Mouse (Mus musculus) erythroid progenitor cell, adult 5-6 weeks (primary cell): ENCODE data around the gene Aatk. TPM values are rescaled to one million over a fixed set of nuclear protein-coding genes. Genes with fewer than 3 reads are reported as not detected.

Experiments
- ATAC-seq: replicated peaks from 2 replicates; pipeline ENCODE4 v1.8.0; 2016; ENCODE audit warnings: moderate number of reproducible peaks, mild to moderate bottlenecking, moderate TSS enrichment, inconsistent platforms; ENCODE audit not compliant: poor library complexity, low FRiP score, severe bottlenecking
- total RNA-seq, 2 experiments: library from RNA; stranded (forward) in 1 of 2; stranded (reverse) in 1 of 2; fragments of 150-400 nt in 1 of 2; fragments of 186-747, 209-891 nt in 1 of 2; gene quantifications; 2 replicates each; pipeline versions ENCODE4 v1.2.3 to v1.2.4; 2015 to 2017; ENCODE audit warnings: low replicate concordance in 2 of 2

Gene Aatk
- total RNA-seq, 2 experiments from 2014 or later, result 0.53 to 0.84 TPM

DNA sequence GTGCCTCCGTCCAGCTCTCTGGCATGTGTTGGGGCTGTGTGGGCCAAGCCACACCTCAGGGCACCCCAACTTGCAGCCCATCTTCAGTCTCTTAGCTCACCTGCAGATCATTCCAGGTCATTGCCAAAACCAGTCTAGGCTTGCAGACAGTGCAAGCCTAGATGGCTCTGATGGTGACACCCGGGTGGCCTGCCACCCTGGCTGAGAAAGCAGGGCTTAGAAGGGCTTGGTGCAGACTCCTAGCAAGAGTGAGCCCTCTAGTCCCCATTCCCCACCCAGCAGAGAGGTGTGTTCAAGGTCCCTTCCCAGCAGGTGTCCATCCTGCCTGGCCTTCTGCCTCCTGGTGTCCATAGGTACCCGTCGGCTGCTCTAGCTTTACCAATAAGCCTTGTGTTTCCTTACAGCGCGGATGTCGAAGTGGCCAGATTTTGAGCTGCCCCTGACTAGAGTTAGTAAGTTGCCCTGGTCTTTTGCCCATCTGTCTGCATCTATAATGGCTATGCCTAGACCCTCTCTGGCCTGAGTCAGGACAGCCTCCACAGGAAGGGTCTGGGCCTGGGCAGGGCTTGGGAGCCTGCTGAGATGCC is 44.2 kb downstream of the Aatk start:
- ATAC-seq, result no peak

- ATAC-seq, result no peak
Observed at GRCm38 (mm10) chr11:120002041-120002440, 44.9 kb downstream of the Aatk start.

DNA sequence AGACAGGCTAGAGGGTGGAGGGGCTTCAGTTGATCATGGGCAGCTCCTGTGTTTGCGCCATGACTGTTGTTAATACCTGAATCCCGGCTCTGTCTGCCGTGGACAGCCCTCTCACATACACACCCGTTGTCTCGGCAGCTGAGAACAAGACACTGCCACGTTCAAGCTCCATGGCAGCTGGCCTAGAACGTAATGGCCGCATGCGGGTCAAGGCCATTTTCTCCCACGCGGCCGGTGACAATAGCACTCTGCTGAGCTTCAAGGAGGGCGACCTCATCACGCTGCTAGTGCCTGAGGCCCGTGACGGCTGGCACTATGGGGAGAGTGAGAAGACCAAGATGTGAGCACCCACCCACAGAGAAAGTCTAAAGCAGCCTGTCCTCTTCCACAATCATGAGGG is 49.6 kb downstream of the Aatk start:
- ATAC-seq, result no peak

DNA sequence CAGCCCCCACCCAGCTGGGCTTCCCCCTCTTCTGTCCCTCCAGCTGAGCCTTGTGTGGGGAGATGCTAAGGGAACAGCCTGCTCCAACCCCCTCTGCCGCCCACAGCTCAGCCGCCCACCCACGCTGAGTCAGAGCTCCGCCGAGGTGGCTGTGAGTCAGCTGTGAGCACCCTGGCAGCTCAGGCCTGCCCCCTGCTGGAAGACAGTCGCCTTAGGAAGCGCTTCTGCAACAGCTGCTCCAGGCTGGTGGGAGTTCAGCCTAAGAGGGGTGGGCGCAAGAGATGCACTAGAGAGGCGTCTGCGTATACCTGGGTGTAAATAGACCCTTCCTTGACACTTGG is 55.7 kb downstream of the Aatk start:
- peak; percentile 46 for ATAC-seq

DNA sequence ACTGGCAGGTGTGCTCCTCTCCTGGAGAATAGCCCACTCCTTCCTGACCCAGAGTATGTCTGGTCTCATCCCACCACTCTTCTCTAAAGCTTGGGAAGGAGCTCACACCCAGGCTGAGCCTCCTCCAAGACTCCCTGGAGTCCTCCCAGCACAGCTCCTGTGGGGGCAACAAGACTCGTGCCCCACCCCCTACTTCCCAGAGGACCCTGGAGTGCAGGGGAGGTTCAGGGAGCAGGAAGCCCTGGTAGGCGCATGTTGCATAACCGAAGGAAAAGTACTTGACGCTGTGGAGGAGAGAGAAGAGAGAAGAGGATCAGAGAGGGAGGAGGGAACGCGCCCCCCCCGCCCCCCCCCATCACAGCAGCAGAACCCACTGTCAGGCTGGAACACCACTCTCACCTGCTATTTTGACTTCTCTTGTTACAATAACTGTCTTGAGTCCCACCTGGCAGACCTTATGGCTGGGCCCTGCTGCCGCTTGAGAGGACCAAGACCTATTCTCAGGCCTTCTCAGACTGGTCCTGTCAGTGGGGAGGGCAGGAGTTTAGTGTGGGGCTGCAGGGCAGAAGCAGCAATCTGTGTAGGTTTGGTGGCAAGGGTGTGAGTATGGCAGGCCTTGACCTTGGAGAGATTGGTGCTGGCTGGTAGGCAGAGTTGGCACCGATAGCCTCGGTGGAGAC is 56.2 kb downstream of the Aatk start:
- ATAC-seq, result no peak; the same call in 1 of the 2 replicates

DNA sequence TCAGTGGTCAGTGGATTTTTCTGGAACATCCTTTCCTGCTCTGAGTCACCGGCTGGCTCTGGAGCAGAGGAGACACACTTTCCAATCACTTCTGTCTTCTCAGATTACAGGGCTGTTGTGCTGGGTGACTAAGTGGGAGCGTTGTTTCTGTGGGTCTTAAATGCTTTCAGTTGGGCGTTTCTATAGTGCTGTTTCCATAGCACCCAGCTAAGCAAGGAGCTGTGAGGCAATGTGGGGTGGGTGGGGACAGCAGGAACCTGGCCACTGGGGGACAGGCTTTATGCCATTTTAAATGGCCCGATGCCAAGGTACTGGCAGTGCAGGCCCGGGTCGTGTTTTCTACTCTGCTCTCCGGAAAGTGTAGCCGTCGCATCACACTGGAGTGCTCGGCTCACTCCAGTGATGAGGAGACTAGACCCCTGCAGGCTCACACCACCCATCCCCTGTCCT is 57.8 kb downstream of the Aatk start:
- no peak for ATAC-seq

- ATAC-seq, result no peak
Observed at GRCm38 (mm10) chr11:119988391-119988790, 58.6 kb downstream of the Aatk start.

DNA sequence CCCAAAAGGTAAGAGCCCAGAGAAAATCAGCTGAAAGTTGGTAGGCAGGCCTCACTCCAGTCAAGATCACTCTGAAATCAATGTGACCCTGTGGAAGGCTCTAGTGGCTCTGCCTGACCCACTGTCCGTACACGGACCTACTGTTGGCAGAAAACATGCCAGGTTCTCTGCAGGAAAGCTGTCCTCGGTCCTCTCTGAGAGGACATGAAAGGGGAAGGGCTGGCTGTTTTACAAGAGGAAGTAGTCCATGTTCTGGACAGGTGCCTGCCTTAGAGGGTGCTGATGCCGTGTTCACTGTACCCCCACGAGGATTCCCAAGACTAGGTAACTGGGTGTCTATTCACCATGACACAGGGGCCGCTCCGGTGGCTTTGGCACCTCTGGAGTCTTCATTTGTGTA is 59.1 kb downstream of the Aatk start:
- no peak for ATAC-seq

- ATAC-seq, result no peak
Observed at GRCm38 (mm10) chr11:119986751-119987425, 60.1 kb downstream of the Aatk start.

GRCm38 (mm10) chr11:119983151-119983550 is 63.8 kb downstream of the Aatk start:
- no peak for ATAC-seq

- no peak for ATAC-seq
Observed at GRCm38 (mm10) chr11:119982236-119982635, 64.7 kb downstream of the Aatk start.

DNA sequence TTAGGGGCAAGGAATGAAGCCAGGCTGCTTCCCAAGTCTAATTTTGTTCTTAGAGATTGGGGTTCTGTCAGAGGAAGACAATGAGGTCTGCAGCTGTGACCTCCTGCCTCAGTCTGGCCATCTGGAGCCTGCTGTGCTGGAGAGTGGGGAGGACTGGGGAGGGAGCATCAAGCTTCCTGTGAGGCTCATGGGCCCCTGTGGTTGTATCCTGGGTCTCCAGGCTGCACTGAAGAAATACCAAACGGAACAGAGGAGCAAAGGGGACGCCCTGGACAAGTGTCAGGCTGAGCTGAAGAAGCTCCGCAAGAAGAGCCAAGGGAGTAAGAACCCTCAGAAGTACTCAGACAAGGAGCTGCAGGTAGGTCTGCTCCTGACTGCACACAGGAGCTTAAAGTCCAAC is 65.2 kb downstream of the Aatk start:
- no peak for ATAC-seq

DNA sequence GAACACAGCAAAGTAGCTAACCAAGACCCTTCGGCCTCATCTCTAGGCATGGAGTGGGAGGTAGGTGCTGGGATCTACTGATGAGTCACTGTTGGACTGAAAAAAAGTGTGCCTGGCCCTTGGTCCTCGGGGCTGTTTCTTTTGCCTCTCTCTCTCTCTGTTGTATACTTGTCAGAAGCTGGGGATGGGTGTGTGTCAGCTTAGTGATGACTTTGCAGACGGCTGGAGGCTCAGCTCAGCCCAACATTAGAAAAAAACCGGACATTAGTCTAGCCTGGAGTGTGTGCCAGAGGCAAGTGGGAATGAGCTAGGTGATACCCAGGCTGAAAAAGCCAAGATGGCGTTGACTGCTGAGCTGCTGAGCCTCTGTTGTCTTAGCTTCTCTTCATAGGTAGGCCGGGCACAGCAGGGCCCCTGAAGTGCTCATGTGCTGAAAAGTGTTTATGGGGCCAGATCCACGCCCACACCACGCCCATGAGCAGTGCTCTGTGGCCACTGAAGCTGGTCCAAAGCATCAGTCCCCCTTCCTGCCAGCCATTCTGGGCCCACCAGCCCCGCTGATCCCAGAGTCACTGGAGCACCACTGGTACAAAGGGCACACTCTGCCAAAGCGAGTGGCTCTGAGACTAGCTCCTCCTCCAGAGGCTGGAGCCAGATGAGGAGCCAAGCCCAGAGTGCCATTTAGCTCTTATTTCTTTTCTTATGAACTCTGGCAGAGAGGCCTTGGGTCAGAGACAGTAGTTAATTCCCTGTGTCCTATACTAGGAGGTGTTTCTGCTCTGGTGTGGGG is 67.2 kb downstream of the Aatk start:
- no peak for ATAC-seq

- ATAC-seq, result no peak
Observed at GRCm38 (mm10) chr11:119978701-119979100, 68.3 kb downstream of the Aatk start.

- ATAC-seq, result no peak
Observed at GRCm38 (mm10) chr11:119975739-119976501, 71.0 kb downstream of the Aatk start.

GRCm38 (mm10) chr11:119973789-119974188 is 73.2 kb downstream of the Aatk start:
- no peak for ATAC-seq

- no peak for ATAC-seq
Observed at GRCm38 (mm10) chr11:119970021-119970851, 76.7 kb downstream of the Aatk start.

DNA sequence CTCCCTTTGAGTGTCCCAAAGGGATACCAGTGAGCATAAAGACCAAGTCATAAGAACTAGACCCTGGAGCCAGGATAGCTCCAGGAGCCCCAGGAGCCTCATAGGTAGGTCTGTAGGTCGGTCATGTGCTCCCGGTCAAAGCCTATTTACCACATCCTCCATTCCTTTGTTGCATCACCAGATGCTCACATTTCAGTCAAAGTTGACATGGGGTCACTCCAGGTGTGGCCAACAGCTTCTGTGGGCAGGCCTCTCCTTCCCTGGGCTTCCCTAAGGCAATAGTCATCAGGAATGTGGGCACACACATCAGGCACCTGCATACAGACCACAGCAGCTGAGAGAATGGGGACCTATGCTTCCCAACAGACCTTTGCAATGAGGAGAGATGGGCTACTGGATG is 79.1 kb downstream of the Aatk start:
- no peak for ATAC-seq

DNA sequence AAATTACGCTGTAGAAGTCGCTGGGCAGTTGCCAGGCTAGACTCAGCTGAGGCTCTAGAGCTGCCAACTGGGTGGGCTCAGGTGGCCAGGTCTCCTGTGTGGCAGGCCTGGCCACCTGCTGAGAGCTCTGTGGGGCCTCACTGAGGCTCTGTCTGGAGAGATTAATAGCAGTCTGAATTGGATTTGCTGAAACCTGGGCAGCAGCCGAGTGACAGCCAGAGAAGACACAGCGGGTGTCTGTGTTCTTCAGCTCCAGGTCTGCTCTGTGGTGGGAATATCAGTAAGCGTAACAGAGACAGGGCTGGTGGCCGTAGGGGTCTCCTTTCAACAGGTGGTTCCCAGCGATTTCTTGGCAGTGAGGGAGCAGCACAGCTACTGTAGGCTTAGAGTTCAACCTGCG is 79.6 kb downstream of the Aatk start:
- no peak for ATAC-seq
